Mouse (Mus musculus): Measurements from ENCODE around the gene Car2.
A peak's percentile ranks its signal among the peaks of the same experiment; 100 is the strongest.

Car2 gene

GRCm38 (mm10) chr3:14886102-14887098 lies at the start of gene Car2:
Gene Car2, plus strand, starts transcription at chr3:14886273.
- DNase-seq = peak; percentile 67 to 79

- no peak for DNase-seq
These were observed 47.1 kb upstream of the Car2 start for GRCm38 (mm10) chr3:14838936-14839335.

GRCm38 (mm10) chr3:14839466-14840118 lies 46.5 kb upstream of the Car2 start:
- no peak for DNase-seq

- DNase-seq = no peak
These were observed 37.4 kb upstream of the Car2 start for GRCm38 (mm10) chr3:14848587-14849254.

- DNase-seq = no peak
These were observed 32.1 kb upstream of the Car2 start for GRCm38 (mm10) chr3:14853966-14854365.

- DNase-seq = no peak
These were observed 31.6 kb upstream of the Car2 start for GRCm38 (mm10) chr3:14854446-14854845.

GRCm38 (mm10) chr3:14857874-14858273 lies 28.2 kb upstream of the Car2 start:
- DNase-seq = no peak

GRCm38 (mm10) chr3:14860291-14860690 lies 25.8 kb upstream of the Car2 start:
- DNase-seq = no peak

- no peak for DNase-seq
These were observed 24.9 kb upstream of the Car2 start for GRCm38 (mm10) chr3:14861165-14861564.

GRCm38 (mm10) chr3:14861787-14862186 lies 24.3 kb upstream of the Car2 start:
- DNase-seq = no peak

GRCm38 (mm10) chr3:14862654-14863021 lies 23.4 kb upstream of the Car2 start:
- DNase-seq = no peak

GRCm38 (mm10) chr3:14863022-14863711 lies 22.9 kb upstream of the Car2 start, which contains the start of gene Car3:
Gene Car3, plus strand, starts transcription at chr3:14863512.
- no peak for DNase-seq

GRCm38 (mm10) chr3:14863922-14864321 lies 22.2 kb upstream of the Car2 start:
- no peak for DNase-seq

GRCm38 (mm10) chr3:14865941-14866340 lies 20.1 kb upstream of the Car2 start:
- DNase-seq = no peak

- DNase-seq = peak; percentile 56 to 70
These were observed 16.3 kb upstream of the Car2 start for GRCm38 (mm10) chr3:14869779-14870178.

- no peak for DNase-seq
These were observed 15.5 kb upstream of the Car2 start for GRCm38 (mm10) chr3:14870528-14870927.

- no peak for DNase-seq
These were observed 14.7 kb upstream of the Car2 start for GRCm38 (mm10) chr3:14871386-14871785.

GRCm38 (mm10) chr3:14874402-14875040 lies 11.6 kb upstream of the Car2 start:
- no peak for DNase-seq

GRCm38 (mm10) chr3:14876325-14876918 lies 9.7 kb upstream of the Car2 start:
- DNase-seq = no peak

- DNase-seq = no peak
These were observed 8.7 kb upstream of the Car2 start for GRCm38 (mm10) chr3:14877251-14877909.

GRCm38 (mm10) chr3:14878749-14879223 lies 7.3 kb upstream of the Car2 start:
- DNase-seq = no peak
